Mouse (Mus musculus) left cerebral cortex, adult 11 months (tissue): ENCODE data around the gene Serpind1.
A peak's percentile ranks its signal among the peaks of the same experiment; 100 is the strongest.

Experiments
- DNase-seq: peaks from one replicate; pipeline ENCODE4 v3.0.0; 2022; ENCODE audit warnings: low spot score

Gene Serpind1

DNA sequence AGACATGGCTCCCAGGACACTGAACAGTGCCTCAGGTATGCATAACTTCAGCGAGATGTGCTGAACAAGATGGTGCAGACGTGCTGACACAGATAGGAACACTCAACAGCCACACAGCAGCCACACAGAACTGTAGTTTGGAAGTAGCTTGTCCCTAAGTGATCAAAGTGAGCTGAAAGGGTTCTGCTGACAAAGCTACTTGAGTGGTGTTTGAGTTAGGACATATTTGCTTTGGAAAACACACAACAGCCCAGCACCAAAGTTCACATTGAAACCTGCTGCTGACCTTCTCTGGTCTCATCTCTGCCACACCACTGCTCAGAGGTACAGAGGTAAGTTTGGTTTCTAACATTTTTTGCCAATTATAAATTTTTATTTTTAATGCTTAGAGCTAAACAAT lies at the start of gene Serpind1:
TSS of gene Serpind1 (plus strand) at position 256 of the 400 bp plus-strand sequence.
- no peak for DNase-seq

DNA sequence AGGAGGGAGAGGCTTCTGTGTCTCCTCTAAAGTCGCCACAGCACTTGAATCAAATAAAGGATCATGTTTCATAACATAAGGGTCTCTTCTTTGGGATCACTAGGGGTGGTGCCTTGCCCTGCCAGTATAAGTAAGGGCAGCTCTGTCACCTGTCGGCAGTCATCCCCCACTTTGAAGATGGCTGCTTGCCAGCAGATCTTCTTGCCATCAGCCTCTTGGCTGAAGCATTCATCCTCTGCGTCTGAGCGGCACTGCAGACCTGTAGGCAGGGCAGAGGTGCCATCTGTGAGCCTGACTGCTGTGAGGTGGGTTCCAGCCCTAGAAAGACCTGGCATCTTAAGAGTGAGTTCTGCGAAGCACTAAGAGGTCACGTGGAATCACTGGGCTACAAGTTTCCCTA lies 48.0 kb upstream of the Serpind1 start:
- DNase-seq: no peak

DNA sequence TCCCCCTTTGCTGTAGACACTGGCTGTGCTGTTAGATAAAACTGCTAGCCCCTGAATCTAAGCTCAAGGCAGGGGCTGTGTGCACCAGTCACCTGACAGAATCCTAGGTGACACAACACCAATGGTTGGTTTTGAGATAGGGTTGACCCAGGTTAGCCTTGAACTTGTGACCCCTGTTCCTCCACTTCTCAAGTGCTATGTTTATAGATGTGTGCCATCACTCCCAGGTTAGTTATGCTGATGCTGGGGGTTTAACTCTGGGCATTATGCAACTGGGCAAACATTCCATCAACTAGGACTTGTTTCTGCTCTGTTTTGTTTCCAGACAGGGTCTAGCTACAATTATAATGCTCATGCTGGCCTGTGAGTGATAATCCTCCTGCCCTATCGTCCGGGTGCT lies 44.1 kb upstream of the Serpind1 start:
- DNase-seq: no peak

DNA sequence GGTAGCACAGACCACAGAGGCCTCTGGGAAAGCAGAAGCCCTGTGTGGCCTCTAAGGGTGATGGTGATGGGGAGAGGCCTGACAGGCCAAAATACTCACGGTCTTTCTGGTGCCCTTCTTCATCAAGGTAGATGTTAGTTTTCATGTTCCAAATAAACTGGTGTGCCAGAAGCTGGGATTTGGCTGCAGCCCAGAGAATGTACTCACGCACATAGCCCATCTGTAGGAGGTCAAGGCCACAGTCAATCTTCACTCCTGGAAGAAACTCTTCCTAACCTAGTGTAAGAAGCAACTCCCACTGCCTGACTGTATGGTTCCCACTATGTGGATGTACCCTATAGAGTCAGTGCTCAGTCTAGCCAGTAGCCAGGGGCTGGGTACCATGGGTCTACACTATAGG lies 40.2 kb upstream of the Serpind1 start:
- no peak for DNase-seq

DNA sequence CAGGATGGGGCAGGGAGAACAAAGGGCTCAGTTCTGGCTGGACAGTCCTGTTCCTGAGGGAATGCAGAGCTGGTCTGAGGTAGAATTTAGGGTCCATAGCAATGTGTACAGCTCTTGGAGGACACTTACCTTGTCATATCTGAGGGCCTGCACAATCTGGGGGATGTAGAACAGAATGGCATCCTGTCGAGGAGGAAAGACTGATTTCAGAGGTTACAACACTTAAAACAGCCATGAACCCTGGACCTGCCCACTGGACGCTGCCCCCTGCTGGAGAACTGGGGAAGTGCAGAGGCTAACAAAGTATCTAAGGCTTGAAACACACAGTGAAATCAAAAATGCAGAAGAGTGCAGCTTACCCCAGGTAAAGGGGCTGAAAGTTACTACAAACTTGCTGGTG lies 38.4 kb upstream of the Serpind1 start:
- DNase-seq: no peak

DNA sequence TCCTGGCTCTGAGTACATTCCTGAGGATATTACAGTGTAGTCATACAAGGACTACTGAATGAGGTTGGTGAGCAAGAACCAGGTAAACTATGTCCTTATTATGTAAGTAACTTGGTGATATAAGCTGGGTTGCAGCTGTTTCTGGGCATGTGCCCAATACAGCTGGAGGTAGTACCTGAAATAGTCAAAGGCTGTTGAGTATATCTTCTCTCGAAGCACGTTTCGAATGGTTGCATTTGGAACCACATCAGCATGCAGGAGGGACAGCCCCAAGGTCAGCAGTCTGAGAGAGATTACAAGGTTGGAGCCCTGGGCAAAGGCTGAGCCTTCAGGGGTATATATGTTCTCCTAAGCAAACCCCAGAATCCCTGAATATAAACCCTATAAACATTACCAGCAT lies 30.4 kb upstream of the Serpind1 start:
- DNase-seq: no peak

DNA sequence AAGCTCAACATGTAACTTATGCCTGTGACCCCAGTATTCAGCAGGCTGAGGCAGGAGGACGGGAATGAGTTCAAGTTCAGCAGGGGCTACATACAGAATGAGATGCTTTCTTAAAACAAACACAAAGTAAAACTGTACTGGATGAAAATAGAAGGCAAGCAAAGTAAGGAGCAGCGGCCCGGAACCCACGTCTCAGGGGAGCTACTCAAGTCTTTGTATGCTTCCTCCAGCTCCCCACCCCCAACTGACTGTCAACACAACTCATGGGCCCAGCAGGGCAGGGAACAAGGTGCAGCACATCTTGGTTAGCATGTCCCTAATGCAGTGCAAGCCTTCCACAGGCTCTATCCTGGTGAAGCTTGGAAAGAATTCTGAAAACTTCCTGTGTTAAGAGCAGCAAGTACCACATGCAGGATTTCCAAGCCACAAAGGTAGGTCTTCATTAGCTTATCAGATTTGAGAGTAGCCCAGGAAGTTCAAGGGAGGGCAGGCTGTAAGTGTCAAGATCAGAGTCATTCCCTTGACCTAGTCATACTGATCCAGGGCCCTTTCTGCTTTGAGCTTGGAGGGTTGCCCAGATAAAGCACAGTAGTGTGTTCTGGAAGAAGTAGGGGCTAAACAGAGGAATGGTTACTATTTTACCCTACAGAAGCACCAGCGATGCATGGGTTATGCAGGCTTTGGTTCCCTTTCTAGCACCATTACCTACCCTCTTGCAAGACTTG lies 27.5 kb upstream of the Serpind1 start:
- DNase-seq: no peak

DNA sequence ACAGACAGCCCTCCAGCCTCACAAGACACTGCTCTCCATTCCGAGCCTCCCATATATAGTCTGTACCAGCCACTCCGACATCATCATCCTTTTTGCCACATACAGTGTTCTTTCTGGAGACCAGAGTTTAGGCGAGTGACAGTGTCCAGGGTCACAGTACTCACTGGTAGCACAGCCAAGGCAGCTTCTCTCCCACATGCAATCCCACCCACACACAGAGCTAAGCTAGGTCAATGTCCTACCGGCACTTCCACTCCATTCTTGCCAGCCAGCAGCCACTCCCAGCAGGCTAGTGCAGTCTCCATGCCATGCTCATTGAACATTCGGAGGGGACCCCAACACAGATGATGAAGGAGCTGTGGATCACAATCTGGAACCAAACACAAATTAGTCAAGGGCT lies 23.7 kb upstream of the Serpind1 start:
- DNase-seq: no peak

DNA sequence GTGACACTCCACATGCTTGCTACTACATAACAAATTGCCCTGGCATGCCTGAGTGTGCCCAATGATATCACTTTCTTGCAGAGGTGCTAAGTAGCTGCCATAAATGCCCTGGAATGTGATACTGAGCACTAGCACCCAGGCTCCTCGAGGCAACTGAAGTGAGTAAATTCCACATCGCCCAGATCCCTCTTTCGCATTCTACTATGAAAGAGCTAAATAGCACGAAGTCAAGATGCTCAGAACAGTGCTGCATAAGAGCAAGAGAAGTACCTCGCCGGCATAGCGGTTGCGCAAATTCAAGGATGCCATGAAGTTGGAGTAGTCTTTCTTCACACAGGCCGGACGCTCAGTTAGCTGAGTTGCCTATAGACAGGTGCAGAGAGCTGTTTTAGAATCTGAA lies 22.1 kb upstream of the Serpind1 start:
- no peak for DNase-seq

DNA sequence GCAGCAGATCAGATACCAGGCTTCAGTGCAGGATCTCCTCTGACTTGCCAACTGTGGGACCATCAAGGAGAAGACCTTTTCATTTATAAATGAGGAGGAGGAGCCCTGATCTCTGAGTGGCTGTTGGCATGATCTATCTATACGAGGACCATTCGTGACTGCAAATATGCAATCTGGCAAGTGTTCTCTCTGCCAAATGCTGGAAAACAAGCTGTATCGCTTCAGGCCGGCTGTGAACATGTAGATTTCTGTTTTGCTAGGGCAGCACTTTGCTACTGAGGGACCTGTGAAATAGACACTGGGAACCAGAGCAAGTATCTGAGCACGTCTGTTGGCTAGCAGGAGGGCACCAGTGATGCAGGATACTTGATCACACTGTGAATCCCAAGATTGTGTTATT lies 18.6 kb upstream of the Serpind1 start:
- no peak for DNase-seq

DNA sequence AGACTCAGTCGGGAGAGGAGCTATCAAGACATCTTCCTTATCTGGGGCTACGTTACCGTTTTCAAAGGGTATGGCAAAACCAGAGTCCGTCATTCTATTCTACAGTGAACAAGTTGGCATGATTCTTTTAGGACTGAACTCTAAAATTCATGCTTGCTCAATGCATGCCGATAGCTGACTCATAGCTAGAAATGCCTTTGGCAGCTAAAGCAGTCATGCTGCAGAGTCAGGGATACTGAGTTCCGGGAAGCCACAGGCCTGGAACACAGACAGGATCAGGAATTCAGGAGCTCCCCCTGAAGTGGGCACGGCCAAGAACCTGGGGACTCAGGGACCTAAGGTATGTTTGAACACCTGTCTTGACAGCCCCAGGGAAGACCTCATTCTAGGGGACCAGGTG lies 14.6 kb upstream of the Serpind1 start:
- DNase-seq: no peak

DNA sequence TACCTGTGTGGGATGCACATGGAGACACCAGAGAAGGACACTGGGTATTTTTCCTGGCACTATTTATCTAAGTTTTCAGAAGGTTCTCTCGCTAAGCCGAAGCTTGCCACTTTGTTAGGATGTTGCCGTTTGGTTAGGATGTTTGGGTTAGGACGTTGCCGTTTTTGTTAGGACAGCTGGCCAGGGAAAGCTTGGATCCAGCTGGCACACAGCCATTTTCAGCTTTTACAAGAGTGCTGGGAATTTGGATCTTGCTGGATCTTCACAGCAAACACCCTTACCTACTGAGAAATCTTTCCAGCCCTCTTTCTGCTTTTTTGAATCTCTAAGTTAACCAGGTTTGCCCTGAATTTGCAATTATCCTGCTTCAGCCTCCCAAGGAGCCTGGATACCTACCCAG lies 9.7 kb upstream of the Serpind1 start:
- DNase-seq: no peak

DNA sequence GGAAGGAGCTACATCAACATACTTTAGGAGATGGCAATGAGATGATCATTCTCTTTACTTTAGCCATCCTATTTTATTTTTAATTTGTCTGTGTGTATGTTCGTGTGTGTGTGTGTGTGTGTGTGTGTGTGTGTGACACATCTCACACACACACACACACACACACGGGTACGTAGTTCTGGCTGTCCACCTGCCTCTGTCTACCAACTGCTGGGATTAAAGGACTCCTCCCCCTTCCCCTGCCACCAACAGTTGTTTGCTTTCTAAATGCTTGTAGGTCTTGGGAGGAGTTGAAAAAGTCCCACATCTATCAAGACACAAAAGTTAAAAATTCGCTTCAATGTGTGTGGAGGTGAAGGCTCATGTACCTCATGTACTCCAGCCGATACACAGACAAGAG lies 6.4 kb upstream of the Serpind1 start:
- DNase-seq: no peak

DNA sequence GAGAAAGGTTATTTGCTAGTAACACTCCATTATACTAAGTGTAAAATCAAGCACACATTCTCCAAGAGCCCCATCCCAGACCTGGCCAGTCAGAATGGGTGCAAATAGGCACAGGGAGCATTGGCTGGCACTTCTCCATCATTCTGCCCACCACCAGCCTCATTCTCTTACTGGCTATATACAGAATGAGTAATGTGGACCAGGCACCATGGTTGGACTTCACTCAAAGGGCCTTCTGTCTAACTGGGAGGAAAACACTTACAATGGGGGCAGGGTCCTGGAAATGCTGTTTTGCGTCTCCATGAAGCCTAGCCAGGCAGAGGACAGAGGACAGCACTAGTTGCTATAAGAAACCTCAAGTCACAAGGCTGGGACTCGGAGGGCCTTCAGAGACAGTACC lies 5.1 kb upstream of the Serpind1 start:
- no peak for DNase-seq

DNA sequence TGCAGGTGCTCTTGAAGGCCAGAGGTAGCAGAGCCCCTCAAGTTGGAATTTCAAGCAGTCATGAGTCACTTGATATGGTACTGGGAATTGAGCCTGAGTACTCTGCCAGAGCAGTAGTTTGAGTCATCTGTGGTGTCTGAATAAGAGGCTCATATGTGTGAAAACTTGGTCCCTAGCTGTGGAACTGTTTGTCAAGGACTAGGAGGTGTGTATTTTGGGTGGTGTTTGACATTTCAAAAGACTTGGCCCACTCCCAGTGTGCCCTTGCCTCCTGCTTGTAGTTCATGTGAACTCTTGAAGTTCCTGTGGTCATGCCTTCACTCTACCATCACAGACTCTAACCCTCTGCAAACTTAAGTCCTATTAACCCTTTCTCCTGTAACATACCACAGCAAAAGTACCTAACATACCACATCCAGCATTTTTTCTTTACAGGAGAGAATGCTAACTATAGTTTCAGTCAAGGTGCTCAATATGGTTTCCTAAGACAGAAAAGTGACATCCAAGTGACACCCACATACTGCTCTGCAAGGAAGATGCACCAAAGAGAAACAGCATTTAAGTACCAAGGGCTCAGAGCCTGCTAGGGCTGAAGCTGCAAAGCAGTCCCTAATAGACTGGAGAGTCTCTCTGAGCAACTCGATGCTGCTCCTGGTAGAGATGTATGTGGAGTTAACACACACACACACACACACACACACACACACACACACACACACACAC lies 1.2 kb upstream of the Serpind1 start:
- DNase-seq: peak; percentile 31

DNA sequence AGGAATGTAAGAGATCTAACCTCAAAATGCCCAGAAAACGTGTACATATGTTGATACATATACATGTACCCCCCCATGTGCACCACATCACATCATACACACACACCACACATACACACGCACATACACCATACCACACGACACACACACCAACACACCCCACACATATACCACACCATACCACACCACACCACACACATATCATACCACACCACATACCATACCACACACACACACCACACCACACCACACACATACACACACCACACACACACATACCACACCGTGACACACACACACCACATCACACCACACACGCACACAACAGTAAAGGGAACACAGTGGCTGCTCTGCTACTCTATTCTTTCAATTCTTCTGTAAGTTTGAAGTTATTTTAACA lies 684 bp downstream of the Serpind1 start:
- DNase-seq: no peak

DNA sequence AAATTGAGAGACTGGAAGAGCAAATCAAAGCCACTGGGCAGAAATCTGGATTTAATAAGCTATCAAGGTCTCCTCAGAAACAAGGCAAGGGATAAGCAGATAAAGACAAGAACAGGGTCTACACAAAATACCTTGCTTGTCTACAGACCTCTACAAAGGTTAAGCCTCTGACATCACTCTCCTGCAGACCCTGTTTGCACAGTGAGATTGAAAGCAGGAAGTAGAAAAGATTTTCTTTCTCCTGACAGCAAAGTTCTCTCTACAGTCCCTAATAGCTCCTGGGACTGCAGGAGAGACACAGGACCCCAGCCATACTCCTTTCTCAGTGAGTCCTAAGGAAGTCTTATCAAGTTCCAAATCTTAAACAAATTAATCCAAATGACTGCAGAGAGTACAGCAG lies 3.4 kb downstream of the Serpind1 start:
- no peak for DNase-seq

DNA sequence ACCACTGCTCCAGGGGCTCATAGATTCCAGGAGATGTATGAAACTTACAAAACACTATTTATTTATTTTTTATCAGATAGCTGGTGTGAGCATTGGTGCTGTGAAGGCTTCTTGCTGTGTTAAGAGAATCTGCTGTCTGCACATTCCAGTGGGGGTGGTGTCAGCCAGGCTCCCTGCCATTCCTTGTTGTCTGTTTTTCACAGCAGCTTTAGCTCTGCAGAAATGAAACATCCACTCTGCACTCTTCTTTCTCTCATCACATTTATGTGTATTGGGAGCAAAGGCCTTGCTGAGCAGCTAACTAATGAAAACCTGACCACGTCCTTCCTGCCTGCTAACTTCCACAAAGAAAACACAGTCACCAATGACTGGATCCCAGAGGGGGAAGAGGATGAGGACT lies 4.9 kb downstream of the Serpind1 start:
- DNase-seq: no peak

DNA sequence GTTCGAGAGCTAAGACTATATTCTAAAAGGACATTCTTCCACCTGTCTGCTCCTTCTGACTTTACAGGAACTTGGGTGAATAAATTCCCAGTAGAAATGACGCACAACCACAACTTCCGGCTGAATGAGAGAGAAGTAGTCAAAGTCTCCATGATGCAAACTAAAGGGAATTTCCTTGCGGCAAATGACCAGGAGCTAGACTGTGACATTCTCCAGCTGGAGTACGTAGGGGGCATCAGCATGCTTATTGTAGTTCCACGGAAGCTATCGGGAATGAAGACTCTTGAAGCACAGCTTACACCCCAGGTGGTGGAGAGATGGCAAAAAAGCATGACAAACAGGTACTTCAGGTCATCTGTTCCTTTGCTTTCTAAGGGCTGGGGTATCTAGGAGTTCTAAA lies 8.5 kb downstream of the Serpind1 start:
- no peak for DNase-seq

DNA sequence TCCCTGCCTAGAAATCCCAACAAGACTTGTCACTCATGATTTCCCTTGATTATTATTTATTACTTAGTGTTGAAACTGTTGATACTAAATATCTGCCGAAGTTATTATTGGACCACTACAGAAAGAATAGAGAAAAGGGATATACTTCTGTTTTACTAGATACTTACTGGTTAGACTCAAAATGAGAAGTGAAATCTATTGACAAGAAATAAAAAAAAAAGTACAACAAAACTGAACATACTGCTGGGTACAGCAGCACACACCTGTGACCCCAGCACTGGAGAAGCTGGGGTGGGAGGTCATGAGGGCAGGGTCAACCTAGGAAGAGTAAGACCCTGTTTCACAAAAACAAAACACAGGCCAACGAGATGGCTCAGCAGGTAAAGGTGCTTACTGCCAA lies 9.5 kb downstream of the Serpind1 start:
- no peak for DNase-seq

DNA sequence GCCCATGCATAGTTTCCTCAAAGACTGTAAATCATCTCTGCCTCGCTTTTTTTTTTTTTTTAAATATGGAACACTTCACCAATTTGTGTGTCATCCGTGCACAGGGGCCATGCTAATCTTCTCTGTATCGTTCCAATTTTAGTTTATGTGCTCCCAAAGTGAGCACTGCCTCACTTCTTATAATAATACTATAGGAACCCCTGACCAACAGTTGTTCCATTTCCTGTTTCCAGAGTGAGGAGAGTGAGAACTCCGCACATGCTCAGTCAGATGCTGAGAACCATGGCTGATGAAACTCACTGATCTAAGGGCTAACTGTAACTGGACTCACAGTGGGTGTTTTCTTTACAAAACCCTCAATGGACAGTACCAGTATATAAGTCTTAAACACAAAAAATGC lies 10.7 kb downstream of the Serpind1 start:
- DNase-seq: no peak

DNA sequence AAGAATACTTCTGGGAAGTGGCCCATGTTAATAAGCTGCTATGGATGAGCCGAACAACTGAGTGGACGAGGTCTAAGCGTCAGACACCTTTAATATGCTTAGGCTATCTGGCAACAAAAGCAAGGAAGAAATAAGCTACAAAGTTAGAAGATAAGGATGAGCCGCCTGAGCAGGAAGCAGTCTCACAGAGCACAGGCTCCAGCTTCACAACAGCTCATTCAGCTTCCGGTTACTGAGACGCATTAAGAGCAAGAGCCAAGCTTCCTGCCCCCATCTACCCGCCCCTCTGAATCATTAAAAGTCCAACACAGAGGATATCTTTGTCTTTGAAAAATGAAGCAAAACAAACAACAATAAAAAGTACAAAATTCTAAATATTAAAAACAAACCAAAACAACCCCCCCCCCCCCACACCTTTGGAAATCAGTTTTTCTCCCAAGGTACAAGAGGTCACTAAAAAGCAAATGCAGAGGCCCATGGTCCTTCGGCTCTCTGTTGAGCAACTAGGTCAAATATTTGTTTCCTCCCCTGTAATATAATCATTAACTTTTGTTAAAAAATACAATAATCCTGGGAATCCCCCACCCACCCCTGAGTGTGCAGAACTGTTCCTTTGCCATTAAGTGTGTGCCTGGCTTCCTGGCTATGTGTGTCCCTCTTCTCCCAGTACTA lies 14.1 kb downstream of the Serpind1 start:
- no peak for DNase-seq

DNA sequence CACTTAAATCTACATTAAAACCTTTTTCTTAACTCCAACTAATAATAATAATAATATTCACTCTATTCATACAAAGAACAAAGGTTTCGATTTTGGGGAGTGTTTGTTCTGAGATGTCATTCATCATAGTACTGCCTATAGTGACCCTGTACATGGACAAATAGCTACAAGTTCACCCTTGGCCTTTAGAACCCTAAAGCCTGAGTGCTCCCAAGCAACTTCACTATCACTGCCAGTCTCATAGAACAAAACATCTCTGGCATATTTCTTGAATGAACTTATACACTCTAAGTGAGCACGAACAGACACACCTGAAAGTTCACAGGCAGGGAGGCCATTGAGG lies 14.6 kb downstream of the Serpind1 start:
- no peak for DNase-seq

DNA sequence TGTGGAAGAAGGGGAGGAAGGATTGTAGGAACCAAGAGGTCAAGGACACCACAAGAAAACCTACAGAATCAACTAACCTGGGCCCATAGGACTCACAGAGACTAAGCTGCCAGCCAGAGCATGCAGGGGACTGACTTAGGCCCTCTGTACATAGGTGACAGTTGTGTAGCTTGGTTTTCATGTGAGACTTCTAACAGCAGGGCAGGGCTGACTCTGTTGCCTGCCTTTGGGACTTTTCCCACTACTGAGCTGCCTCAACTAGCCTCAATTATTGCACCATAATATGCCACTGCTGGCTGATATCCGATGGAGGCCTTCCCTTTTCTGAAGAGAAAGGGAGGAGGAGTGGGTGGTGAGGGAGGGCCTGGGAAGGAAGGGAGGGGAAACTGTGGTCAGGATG lies 15.6 kb downstream of the Serpind1 start:
- DNase-seq: no peak
